Mouse (Mus musculus): ENCODE results near the gene Atp1b1. TPM values are rescaled to one million over a fixed set of nuclear protein-coding genes. Genes with fewer than 3 reads are reported as not detected.

Gene Atp1b1
- 1 to 10 TPM; 1.7 to 2.2 TPM for polyA plus RNA-seq (2017; shearing (Covaris generic))

DNA sequence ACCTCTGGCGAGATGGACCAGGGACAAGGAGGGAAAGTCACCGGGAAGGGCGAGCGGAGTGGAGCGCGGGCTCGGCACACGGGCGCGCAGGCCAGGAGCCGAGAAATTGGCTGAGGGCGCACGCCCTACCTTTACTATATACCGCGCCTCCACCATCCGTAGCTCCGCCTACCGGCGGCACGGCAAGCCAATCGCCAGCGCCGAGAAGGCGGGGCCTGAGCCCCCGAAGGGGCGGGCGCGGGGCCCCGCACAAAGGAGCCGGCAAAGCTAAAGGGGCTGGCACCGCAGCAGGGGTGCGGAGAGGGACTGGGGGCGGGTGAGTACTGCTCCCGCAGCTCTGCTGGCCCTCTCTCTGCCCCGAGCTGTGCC lies at the start of gene Atp1b1:
TSS of gene Atp1b1 (minus strand) at position 111 of the 369 bp plus-strand sequence.
- peak; percentile 81 for ATAC-seq

DNA sequence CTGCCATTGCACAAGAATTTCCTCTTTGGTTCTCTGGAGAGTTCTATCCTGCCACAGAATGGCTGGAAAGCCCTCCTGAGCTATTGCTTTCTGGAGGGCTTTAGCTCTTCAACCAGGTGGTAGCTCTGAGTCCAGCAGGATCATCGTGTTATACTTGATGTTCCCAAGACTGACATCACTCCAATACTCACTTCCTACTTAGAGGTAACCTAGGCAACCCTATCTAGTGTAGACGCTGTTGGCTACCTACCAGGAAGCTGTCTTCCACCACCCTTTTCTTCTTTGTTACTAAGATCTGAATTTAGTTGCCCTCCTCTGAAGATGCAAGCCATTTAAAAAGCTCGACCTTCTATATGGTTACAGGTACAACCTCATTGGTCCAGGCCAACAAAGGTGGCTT lies 46.9 kb upstream of the Atp1b1 start:
- ATAC-seq = no peak

GRCm38 (mm10) chr1:164503140-164503730 lies 45.1 kb upstream of the Atp1b1 start:
- ATAC-seq = peak; percentile 91

DNA sequence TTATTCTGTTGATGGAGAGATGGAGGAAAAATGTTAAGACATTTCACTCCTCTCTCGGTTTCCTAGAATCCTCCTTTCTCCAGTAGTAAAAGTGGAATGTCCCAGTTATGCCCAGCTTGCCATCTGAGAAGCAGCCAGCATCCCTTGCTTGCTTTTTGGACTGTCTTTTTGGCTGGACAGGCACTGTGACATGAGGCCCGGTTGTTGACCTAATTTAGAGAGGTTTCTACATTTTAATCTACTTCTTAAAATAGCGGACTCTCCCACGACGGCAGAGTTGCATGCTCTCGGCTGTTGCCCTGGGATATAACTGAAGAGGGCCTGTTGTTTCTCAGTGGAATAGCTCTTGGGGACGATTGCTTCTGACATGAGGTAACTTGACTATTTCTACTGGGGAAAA lies 44.1 kb upstream of the Atp1b1 start:
- ATAC-seq = no peak

GRCm38 (mm10) chr1:164494741-164495512 lies 36.8 kb upstream of the Atp1b1 start:
- ATAC-seq = peak; percentile 84

GRCm38 (mm10) chr1:164494215-164494614 lies 36.1 kb upstream of the Atp1b1 start:
- ATAC-seq = no peak

- ATAC-seq = no peak
These were observed 35.0 kb upstream of the Atp1b1 start for GRCm38 (mm10) chr1:164493042-164493705.

DNA sequence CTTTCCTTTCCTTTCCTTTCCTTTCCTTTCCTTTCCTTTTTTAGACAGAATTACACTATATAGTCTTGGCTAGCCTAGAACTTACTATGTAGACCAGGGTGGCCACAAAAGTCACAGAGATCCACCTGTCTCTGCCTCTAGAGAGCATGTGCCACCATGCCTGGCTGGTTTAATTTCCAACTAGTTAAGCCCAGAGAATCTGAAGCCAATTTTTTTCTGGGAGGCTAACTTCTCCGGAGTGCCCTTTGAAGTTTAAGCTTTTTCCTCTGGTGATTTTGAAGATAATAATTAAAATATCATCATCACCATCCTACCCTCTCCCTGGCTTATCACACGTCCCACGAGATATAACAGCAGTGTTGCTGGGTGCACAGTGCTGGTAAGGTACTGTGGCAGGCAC lies 34.3 kb upstream of the Atp1b1 start:
- ATAC-seq = no peak

- no peak for ATAC-seq
These were observed 31.9 kb upstream of the Atp1b1 start for GRCm38 (mm10) chr1:164489961-164490594.

GRCm38 (mm10) chr1:164483728-164484127 lies 25.6 kb upstream of the Atp1b1 start:
- ATAC-seq = no peak

DNA sequence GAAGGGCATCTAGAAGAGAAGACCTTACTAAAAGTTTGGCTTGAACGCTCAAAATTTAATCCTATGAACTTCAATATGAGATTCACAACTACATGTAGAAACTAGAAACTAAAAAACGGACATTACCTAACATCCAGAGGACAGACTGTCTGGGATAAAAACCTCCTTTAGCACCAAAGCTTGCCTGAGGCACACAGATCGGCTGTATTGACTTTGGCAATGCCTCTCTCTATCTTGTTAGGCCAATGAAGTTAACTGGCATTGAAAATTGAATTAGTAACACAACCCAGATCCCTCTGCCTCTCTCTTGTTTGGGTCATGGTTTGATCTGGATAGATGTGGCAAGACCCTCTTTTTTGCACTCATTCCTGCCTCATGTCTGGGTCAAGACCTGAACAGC lies 24.7 kb upstream of the Atp1b1 start:
- no peak for ATAC-seq

GRCm38 (mm10) chr1:164481645-164482354 lies 23.6 kb upstream of the Atp1b1 start:
- no peak for ATAC-seq

GRCm38 (mm10) chr1:164480755-164481644 lies 22.8 kb upstream of the Atp1b1 start:
- no peak for ATAC-seq

DNA sequence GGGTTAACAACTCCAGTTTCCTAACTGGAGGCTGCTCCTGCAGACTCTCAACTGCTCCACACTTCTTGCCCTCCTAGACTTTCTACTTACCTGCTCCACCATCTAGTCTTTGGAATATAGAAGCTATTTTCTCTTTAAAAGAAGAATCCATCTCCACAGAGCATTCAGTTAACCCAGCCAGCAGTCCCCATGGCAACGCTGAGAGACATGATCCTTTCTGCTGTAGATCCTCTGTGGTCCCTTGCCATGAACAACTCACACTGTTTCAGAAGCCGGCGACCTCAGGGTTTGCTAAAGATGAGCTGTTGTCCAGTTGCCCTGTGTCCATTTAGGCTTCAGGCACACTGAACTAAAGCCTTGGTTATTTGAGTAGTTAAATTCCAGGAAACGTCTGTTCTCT lies 17.7 kb upstream of the Atp1b1 start:
- ATAC-seq = no peak

DNA sequence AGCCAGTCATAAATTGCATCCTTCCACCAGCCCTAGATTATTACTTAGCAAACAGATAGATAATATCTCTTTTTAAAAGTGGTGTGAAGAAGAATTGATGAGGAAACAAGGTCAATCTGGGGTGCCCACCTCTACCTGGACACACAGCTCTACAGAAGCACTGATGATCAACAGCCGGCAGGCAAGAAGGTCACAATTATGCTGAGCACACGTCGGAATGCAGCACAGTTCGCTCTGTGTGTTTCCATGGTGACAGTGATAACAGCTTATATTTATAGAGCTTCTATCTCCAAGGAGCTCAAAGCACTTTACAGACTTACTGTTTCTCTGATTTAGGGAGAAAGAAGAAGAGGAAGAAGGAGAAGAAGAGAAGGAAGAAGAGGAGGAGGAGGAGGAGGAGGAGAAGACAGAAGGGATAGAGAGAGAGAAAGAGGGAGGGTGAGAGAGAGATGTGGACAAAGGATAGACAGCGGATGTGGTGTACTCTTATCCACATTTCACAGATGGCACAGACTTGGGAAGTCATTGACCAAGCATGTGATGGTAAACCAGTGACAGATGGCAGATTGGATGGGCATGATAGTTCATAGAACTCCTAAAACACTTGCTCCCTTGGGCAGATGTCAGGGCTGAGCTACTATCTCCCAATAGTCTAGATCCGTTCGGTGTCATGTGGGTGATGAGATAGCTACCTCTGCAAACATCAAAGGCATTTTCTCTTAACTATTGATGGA lies 16.8 kb upstream of the Atp1b1 start:
- ATAC-seq = no peak

GRCm38 (mm10) chr1:164474310-164474709 lies 16.2 kb upstream of the Atp1b1 start:
- no peak for ATAC-seq

DNA sequence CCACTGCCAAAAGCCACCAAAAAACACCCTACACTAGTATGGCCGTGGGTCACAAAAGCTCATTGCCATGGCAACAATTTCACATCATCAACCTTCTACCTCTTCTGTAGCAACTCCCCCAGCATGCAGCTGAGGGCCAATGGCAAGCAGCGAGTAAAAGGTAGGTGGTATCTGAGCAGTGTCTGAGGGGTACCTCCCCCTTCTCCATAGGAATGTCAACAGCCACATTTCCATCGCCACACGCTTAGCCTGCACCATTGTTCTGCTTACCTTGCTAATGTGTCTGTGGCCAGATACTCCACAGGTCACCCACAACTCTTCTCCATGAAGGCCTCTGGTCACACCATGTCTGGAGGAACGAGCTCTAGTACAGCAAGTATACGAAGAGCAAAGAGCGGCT lies 15.2 kb upstream of the Atp1b1 start:
- no peak for ATAC-seq

DNA sequence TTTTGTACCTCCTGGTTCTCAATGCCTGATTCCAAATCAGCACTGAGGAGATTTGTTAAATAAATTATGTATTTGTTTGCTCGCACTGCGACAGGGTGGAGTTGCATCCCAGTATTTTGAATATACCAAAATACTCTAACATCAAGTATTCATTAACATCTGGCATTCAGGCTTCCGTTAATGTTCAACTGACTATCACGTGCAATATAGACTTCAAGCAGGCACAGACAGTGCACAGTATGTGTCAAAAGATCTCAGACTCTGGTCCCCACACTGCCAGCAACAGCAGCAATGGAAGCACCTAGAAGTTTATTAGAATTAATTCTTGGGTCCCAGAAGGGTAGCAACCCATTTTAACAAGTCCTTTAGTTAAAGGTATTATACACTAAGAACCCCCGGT lies 13.5 kb upstream of the Atp1b1 start:
- ATAC-seq = no peak

DNA sequence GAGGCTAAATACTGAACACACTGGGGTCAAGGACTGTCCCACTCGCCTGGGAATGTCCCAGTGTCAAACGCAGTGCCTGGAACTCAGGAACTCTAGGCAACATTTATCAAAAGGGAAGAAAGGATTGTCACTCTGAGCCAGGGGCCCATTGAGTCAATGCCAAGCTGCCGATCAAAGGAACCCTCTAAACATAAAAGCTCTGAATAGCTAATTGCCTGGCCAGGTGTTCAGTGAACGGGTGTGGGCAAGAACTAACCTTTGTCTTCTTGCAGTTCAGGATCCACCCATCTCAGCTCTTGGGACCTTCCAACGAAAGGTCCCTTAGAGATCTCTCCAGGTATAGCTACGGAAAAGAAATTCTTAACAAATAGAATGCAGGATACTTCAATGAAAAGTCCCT lies 12.8 kb upstream of the Atp1b1 start:
- ATAC-seq = no peak

GRCm38 (mm10) chr1:164468329-164468728 lies 10.2 kb upstream of the Atp1b1 start:
- no peak for ATAC-seq

DNA sequence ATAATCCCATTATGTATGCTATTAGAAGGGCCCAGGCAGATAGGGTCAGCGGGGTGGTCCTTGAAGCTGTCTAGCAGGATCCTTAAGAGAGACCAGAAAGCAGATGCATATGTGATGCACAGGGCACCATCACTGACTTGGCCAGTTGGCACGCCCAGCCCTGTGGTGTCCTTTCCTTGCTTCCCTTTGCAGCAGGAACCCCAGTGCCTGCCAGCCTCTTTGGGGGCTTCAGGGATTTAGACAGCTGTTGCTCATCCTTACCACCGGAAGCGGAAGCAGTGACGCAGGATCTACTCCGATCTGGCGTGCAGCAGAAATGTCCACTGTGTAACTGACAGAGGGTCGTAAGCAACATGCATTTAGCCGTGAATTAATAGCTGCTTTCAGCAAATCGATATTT lies 9.3 kb upstream of the Atp1b1 start:
- ATAC-seq = no peak

Data from activated CD4-positive, CD25-positive, alpha-beta regulatory T cell, adult 4 months (primary cell).